Mouse (Mus musculus) kidney, embryonic 14.5 days (tissue): ENCODE measurements at regions not wholly inside any gene's neighbourhood (a gene's known extent, or its start where the extent isn't known, plus 50 kb on each side); places are given as distances from the start of the nearest gene placed in this dataset.

ENCODE experiments used
- ATAC-seq: fragments of 200-750 bp; cut with Nextera tagmentation; 2 replicates; pipeline ENCODE4 v1.8.0; 2017; ENCODE audit warnings: moderate number of reproducible peaks, mild to moderate bottlenecking, moderate TSS enrichment, moderate library complexity; ENCODE audit not compliant: low FRiP score, low TSS enrichment
- H3K27ac ChIP-seq: fragments of 300-500 bp; sonication (generic); 2 replicates; pipeline ENCODE4 v1.5.1; 2014; ENCODE audit warnings: low read depth, mild to moderate bottlenecking, low read length, moderate library complexity, mixed read lengths
- H3K27me3 ChIP-seq: fragments of 300-500 bp; sonication (generic); 2 replicates; pipeline ENCODE4 v1.6.1; 2014; ENCODE audit warnings: mild to moderate bottlenecking, low read length; ENCODE audit not compliant: control insufficient read depth, insufficient read depth
- H3K36me3 ChIP-seq: fragments of 300-500 bp; sonication (generic); 2 replicates; pipeline ENCODE4 v1.6.1; 2014; ENCODE audit warnings: low read length, mixed read lengths; ENCODE audit not compliant: control insufficient read depth, insufficient read depth
- H3K4me1 ChIP-seq: fragments of 300-500 bp; sonication (generic); 2 replicates; pipeline ENCODE4 v1.6.1; 2014; ENCODE audit warnings: low read length, mixed read lengths; ENCODE audit not compliant: control insufficient read depth, insufficient read depth
- H3K4me2 ChIP-seq: fragments of 300-500 bp; sonication (generic); replicated peaks from 2 replicates; pipeline ENCODE4 v1.6.1; 2014; ENCODE audit warnings: low read depth, mild to moderate bottlenecking, low read length
- H3K4me3 ChIP-seq: fragments of 300-500 bp; sonication (generic); 2 replicates; pipeline ENCODE4 v1.5.1; 2014; ENCODE audit warnings: mild to moderate bottlenecking, low read length
- H3K9ac ChIP-seq: fragments of 300-500 bp; sonication (generic); 2 replicates; pipeline ENCODE4 v1.6.1; 2014; ENCODE audit warnings: low read depth, mild to moderate bottlenecking, low read length, moderate library complexity
- H3K9me3 ChIP-seq: fragments of 300-500 bp; sonication (generic); 2 replicates; pipeline ENCODE4 v1.6.1; 2016; ENCODE audit warnings: low read length; ENCODE audit not compliant: control insufficient read depth
- WGBS: fragments of 180-500 bp; shearing (Covaris S2); extraction: QIAGEN DNeasy Blood & Tissue Kit; methylation state at CpG from one replicate; pipeline ENCODE4 v1.1.7; 2014; 5-methylcytosine and 5-hydroxymethylcytosine counted together

- no peak overlapping the region for H3K9ac ChIP-seq
- H3K27me3 ChIP-seq, result no peaks in the 10 kb centered on the region
- WGBS, result 67% methylated on average over 1 of the region's 1 CpGs
- no peaks in the 10 kb centered on the region for H3K4me1 ChIP-seq
- no peak for ATAC-seq
- no peak overlapping the region for H3K4me3 ChIP-seq
- H3K9me3 ChIP-seq, result no peaks in the 10 kb centered on the region
- H3K4me2 ChIP-seq, result no peak overlapping the region
- H3K27ac ChIP-seq, result no peak overlapping the region
- H3K36me3 ChIP-seq, result no peaks in the 10 kb centered on the region
These were observed 701.2 kb downstream of the Nedd1 start for GRCm38 (mm10) chr10:92021036-92021435.

GRCm38 (mm10) chr10:92009551-92009950 is 712.7 kb downstream of the Nedd1 start:
- H3K27me3 ChIP-seq, result no peaks in the 10 kb centered on the region
- 40% methylated on average over 10 of the region's 10 CpGs for WGBS
- no peak overlapping the region for H3K4me2 ChIP-seq
- H3K4me1 ChIP-seq, result no peaks in the 10 kb centered on the region
- peak; percentile 85 for ATAC-seq
- H3K36me3 ChIP-seq, result no peaks in the 10 kb centered on the region
- no peak overlapping the region for H3K9ac ChIP-seq
- H3K27ac ChIP-seq, result no peak overlapping the region
- no peaks in the 10 kb centered on the region for H3K9me3 ChIP-seq
- no peak overlapping the region for H3K4me3 ChIP-seq

- no peak for ATAC-seq
- WGBS, result 83% methylated on average over 2 of the region's 2 CpGs
- Histone ChIP-seq H3K4me1 (no peaks in the 10 kb centered on the region), H3K27ac (no peak overlapping the region), H3K9ac (no peak overlapping the region), H3K9me3 (no peaks in the 10 kb centered on the region), H3K4me2 (no peak overlapping the region), H3K36me3 (no peaks in the 10 kb centered on the region), H3K27me3 (no peaks in the 10 kb centered on the region), H3K4me3 (no peak overlapping the region)
These were observed 714.3 kb downstream of the Nedd1 start for GRCm38 (mm10) chr10:92007891-92008290.

GRCm38 (mm10) chr10:92006467-92006866 is 715.8 kb downstream of the Nedd1 start:
- H3K27me3 ChIP-seq, result no peaks in the 10 kb centered on the region
- 0 out of 2 replicates have a peak, but pooled peaks have one; percentile 49 for ATAC-seq
- H3K4me1 ChIP-seq, result no peaks in the 10 kb centered on the region
- H3K4me3 ChIP-seq, result no peak overlapping the region
- H3K9me3 ChIP-seq, result no peaks in the 10 kb centered on the region
- H3K36me3 ChIP-seq, result no peaks in the 10 kb centered on the region
- H3K27ac ChIP-seq, result no peak overlapping the region
- H3K9ac ChIP-seq, result no peak overlapping the region
- 53% methylated on average over 3 of the region's 3 CpGs for WGBS
- H3K4me2 ChIP-seq, result no peak overlapping the region

GRCm38 (mm10) chr10:91991040-91991439 is 731.2 kb downstream of the Nedd1 start:
- no peaks in the 10 kb centered on the region for H3K36me3 ChIP-seq
- no peak for ATAC-seq
- WGBS, result 78% methylated on average over 4 of the region's 4 CpGs
- no peak overlapping the region for H3K4me2 ChIP-seq
- no peak overlapping the region for H3K4me3 ChIP-seq
- H3K27ac ChIP-seq, result no peak overlapping the region
- no peak overlapping the region for H3K9ac ChIP-seq
- no peaks in the 10 kb centered on the region for H3K27me3 ChIP-seq
- no peaks in the 10 kb centered on the region for H3K9me3 ChIP-seq
- H3K4me1 ChIP-seq, result no peaks in the 10 kb centered on the region

- H3K4me1 ChIP-seq, result no peaks in the 10 kb centered on the region
- 0 out of 2 replicates have a peak overlapping the region, but pooled peaks have one; percentile 15 for H3K27ac ChIP-seq
- no peaks in the 10 kb centered on the region for H3K9me3 ChIP-seq
- no peak for ATAC-seq
- 53% methylated on average over 8 of the region's 8 CpGs for WGBS
- no peak overlapping the region for H3K4me2 ChIP-seq
- H3K36me3 ChIP-seq, result no peaks in the 10 kb centered on the region
- no peaks in the 10 kb centered on the region for H3K27me3 ChIP-seq
- no peak overlapping the region for H3K9ac ChIP-seq
- H3K4me3 ChIP-seq, result no peak overlapping the region
These were observed 733.9 kb downstream of the Nedd1 start for GRCm38 (mm10) chr10:91988364-91988763.

GRCm38 (mm10) chr10:91979841-91980240 is 742.4 kb downstream of the Nedd1 start:
- 87% methylated on average over 2 of the region's 2 CpGs for WGBS
- H3K9me3 ChIP-seq, result no peaks in the 10 kb centered on the region

GRCm38 (mm10) chr10:91971951-91972350 is 750.3 kb downstream of the Nedd1 start:
- Histone ChIP-seq H3K4me1 (no peaks in the 10 kb centered on the region), H3K9me3 (no peaks in the 10 kb centered on the region), H3K27me3 (no peaks in the 10 kb centered on the region), H3K4me2 (no peak overlapping the region), H3K27ac (no peak overlapping the region), H3K9ac (no peak overlapping the region), H3K4me3 (no peak overlapping the region), H3K36me3 (no peaks in the 10 kb centered on the region)
- 91% methylated on average over 2 of the region's 2 CpGs for WGBS
- ATAC-seq, result no peak

More at GRCm38 (mm10) chr10:91979841-91980240, 742.4 kb downstream of the Nedd1 start:
- H3K4me1 ChIP-seq, result no peaks in the 10 kb centered on the region
- H3K27me3 ChIP-seq, result no peaks in the 10 kb centered on the region
- ATAC-seq, result no peak
- no peak overlapping the region for H3K4me3 ChIP-seq
- H3K36me3 ChIP-seq, result no peaks in the 10 kb centered on the region
- no peak overlapping the region for H3K27ac ChIP-seq
- no peak overlapping the region for H3K9ac ChIP-seq
- no peak overlapping the region for H3K4me2 ChIP-seq

GRCm38 (mm10) chr10:91967570-91968310 is 754.5 kb downstream of the Nedd1 start:
- Histone ChIP-seq H3K9me3 (no peaks in the 10 kb centered on the region), H3K4me1 (no peaks in the 10 kb centered on the region), H3K27ac (no peak overlapping the region), H3K36me3 (no peaks in the 10 kb centered on the region), H3K4me2 (no peak overlapping the region), H3K4me3 (no peak overlapping the region), H3K27me3 (no peaks in the 10 kb centered on the region), H3K9ac (no peak overlapping the region)
- ATAC-seq, result no peak
- WGBS, result 85% methylated on average over 18 of the region's 18 CpGs
